Mouse (Mus musculus) spleen, postnatal 4 days (tissue): ENCODE results near the gene Smarca4.
A peak's percentile ranks its signal among the peaks of the same experiment; 100 is the strongest.
"Not testable (repeated sequence)": the region's sequence is repeated elsewhere in the genome, so short reads cannot be mapped to it uniquely, and the experiment has no call there.

ENCODE experiments used
- DNase-seq, 2 experiments: peaks; one replicate each; pipeline ENCODE4 v3.0.0; 2022; ENCODE audit warnings: low spot score in 2 of 2

Gene Smarca4

DNA sequence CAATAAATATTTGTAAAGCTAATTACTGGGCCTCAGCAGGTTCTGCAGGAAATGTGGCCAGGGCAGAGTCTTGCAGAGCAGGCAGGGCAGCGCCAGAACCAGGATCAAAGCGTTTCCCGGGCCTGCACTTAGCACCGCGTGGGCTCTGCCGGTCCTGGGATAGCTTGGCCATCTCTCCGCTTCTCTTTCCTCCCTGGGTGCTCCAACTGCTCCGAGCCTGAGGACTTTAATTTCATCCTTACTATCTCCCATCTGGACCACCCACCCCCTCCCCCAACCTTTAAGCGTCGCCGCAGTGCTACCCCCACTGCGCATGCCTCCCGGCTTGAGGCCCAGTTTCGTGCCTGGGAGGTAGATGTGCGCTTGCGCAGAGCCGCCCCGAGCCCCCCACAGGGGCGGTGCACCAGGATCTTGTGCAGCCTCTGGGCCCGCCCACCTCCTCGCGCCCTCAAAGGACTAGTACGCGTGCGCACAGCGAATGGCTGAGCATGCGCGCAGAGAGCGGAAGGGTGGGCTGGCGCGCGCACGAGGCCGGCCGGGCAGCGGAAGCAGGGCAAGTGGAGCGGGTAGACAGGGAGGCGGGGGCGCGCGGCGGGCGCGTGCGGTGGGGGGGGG, at the start of gene Smarca4:
Gene Smarca4, plus strand, starts transcription at position 553 of the 615 bp plus-strand sequence.
- DNase-seq = peak; percentile 98 to 99

DNA sequence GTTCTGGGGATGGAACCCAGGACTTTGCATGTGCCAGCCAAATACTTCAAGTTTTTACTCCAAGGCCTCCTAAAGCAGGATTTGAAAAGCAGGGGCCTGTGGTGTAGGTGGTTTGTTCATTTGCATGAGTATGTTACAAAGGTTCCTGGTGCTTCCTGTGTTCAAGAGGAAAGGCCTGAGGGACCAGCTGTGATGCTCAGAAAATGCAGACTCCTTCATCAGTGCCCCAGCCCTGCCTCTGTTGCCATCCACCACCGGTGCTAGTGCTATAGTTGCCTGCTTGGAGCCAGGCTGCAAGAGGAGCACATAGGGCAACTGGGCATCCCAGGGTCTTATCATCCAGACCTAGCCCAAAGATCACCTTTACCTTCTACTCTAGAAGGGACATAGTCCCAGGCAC, 49.4 kb upstream of the Smarca4 start:
- no peak for DNase-seq

DNA sequence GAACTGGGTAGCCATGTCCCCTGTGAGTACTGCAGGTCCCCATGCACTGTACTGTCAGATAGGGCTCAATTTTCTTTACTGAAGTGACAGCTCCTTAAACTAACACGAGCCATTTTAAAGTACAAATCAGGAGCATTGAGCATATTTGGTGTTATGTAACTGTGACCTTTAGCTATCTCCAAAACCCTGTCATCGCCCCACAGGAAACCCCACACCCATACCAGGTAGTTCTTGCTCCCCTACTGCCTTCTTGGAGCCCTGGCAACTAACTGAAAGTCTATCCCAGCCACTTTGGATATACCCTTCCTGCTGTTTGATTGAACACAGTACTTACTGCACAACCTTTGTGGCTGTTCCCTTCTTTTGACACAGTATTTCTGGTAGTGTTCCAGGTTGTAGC, 48.9 kb upstream of the Smarca4 start:
- DNase-seq = no peak

DNA sequence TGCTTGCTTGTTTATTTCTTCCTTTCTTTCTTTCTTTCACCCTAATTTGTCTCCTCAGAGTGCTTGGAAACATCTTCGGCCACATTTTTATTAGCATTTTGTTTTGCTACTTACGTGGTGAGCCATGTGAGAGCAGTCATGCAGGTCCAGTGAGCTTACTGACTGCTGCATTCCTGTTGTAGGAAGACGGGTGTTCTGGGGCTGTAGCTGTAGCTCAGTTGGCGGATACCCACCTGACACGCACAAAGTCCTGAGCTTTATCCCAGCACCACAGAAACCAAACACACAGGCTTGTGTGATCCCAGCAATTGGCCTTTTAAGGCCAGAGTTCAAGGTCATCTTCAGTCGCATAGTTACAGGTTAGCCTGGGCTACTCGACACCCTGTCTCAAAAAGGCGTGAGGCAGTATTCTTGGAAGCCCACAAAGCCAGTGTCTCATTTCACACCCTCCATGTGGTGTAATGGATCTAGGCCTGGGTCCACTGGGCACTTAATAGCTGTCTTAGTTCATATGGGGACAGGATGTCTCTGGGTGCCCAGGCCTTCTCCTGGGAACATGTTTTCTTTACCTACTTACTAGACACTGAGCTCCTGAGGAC, 47.2 kb upstream of the Smarca4 start:
- no peak for DNase-seq

DNA sequence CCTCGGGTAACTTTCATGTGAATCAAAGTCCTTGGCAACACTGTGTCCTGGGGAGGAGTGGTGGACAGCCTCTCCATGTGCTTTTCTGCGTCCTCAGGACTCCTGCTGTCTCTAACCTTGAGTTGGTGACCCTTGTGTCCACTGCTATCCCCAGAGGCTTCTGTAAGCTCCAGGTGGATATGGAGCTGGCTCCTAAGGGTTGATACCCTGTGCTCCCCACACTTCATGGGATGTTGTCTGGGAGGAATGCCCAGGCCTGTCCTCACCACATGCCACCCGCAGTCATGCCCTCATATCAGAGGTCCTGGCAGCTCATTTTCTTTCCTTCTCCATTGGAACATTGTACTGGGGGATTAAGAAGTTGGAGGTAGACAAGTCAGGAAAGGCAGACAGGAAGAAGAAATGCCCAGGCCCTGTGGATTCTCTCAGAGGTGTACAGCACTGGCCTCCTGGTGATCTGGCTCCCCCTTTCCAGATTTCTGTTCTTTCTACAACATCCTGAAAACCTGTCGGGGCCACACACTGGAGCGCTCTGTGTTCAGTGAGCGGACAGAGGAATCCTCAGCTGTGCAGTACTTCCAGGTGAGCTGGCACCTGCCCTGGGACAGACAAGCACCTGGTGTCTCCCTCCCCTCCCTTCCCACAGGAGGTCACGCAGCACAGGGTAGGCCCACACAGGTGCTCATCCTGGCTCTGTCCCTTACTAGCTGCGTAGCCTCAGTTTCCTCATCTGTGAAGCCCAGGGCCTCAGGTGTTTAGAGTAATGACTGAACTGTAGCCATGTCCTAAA, 41.8 kb upstream of the Smarca4 start:
- DNase-seq = no peak

DNA sequence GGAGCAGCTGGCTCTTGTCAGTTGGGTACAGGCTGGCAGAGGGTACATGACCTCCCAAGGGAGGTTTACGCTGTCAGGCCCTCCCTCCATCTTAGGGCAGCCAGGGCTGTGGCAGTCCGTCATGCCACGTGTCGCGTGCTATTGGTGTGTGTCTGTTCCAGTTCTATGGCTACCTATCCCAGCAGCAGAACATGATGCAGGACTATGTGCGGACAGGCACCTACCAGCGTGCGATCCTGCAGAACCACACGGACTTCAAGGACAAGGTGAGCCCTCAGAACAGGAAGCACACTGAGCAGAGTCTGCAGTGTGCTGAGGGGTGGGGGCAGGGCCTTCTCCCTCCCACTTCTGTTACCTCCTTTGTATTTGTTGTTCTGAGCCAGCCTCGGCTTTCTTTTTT, 40.7 kb upstream of the Smarca4 start:
- DNase-seq = no peak

DNA sequence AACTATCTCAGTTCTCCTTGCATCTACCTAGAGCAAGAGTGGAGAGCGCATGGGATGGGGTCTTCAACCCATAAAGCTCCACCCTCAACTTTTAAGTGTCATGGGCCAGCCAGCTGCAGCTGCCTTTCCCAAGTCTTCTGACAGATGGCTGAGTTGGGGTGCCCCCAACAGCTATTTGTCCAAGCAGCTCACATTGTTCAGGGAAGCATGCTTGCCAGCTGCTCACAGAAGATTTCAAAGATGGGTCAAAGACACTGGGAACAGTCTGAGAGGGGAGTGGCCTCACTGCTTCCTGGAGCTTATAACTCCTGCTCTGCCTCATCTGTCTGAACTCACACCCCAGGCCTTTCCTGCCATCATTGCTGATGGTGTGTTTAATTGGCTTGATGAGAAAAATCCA, 39.7 kb upstream of the Smarca4 start:
- no peak for DNase-seq

DNA sequence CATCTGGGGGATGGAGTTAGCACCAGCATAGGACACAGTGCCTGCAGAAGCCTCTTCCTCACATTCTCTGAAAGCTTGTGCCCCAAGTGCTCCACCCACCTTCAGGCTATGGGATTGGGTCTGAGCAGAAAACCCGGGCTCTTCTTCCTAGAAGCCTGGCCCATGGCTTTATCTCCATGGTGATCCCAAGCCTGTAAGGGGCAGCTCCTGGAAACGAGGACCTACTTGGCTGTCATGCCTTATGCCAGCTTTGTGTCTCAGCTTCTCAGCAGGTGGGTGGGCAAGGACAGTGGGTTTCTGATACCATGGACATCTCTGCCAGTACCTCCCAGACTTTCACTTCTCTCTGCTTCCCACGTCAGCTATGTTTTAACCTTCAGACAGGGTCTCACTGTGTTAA, 37.7 kb upstream of the Smarca4 start:
- no peak for DNase-seq

DNA sequence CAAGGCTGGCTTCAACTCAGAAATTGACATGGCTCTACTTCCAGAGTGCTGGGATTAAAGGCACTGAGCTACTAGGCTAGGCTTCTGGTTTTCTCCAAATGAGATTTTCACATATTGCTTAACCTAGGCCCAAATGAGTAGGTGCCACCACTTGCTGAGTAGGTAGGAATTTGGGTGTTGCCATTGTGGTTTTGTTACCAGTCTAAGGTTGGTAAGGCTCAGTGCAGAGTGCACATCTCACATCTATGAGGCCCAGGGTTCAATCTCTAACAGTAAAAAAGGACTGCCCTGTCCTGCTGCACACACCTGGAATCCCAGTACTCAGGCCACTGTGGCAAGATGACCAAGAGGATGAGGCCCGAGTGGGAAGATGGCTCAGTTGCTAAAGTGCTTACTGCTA, 30.6 kb upstream of the Smarca4 start:
- no peak for DNase-seq

DNA sequence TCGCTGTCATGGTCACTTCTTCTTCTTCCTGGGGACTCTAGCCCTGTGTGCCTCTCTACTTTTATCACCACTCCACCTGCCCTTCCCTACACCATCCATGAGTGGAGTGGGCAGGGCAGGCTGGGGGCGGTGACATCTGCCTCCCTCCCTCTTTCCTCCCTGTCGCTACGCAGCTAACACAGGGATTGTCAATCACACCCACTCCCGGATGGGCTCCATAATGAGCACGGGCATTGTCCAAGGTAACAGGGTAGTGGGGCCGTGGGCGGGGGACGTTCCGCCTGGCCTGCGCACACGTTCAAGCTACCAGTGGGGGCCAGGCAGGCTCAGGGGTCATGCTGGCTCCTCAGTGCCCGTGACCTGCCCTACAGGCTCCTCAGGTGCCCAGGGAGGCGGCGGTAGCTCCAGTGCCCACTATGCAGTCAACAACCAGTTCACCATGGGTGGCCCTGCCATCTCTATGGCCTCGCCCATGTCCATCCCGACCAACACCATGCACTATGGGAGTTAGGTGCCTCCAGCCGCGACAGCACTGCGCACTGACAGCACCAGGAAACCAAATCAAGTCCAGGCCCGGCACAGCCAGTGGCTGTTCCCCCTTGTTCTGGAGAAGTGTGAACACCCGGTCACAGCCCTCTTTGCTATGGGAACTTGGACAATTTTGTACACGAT, 28.2 kb upstream of the Smarca4 start:
- DNase-seq = no peak

DNA sequence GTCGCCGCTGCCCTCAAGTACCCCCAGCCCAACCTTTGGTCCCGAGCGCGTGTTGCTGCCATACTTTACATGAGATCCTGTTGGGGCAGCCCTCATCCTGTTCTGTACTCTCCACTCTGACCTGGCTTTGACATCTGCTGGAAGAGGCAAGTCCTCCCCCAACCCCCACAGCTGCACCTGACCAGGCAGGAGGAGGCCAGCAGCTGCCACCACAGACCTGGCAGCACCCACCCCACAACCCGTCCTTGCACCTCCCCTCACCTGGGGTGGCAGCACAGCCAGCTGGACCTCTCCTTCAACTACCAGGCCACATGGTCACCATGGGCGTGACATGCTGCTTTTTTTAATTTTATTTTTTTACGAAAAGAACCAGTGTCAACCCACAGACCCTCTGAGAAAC, 27.6 kb upstream of the Smarca4 start:
- DNase-seq = no peak

DNA sequence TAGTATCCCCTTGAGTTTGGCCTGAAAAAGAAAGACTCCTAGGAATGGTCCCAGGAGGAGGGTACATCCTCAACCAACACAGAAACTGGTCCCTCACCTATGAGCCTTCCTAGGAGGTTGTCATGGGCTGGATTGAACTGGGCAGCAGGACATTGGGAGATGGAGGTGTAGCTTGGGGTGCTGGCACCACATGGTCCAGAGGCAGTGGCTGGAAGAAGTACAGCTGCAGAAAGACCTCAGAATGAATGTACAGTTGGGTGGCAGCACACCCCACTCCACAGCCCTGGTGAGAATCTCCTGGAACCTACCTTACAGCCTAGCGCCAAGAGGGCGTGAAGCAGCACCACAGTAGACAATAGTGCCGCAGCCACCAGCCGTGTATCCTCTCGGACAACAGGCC, 26.4 kb upstream of the Smarca4 start:
- DNase-seq = no peak

DNA sequence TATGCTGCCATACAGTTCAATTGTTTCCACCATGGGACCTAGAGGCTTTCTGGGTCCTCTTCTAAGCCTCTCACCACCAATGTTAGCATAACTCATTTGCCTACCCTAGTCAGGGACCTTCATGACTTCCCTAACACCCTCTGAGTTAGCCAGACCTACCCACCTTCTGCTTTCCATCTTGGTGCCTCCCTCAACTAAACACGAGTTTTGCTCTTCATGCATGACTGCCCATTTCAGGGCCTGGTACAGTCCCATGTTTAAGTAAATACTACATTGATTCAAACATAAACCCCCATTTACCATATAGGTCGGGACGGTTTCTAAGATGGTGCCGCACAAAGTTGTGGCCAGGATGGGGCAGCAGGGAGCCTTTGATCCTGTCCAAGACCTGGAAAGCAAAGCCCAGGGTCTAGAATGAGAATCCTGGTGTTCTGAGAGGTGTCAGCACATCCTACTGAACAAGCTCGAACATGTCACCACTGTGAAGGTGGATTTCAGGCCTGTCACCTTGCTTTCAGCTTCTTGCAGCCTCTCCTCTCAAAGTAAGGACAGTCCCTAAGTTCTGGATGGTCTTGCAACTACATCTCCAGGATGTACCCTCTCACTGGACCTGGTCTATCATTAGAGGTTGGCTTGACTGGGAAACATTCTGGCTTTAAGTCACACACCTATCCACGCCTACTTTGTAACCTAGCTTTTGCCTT, 24.7 kb upstream of the Smarca4 start:
- no peak for DNase-seq

DNA sequence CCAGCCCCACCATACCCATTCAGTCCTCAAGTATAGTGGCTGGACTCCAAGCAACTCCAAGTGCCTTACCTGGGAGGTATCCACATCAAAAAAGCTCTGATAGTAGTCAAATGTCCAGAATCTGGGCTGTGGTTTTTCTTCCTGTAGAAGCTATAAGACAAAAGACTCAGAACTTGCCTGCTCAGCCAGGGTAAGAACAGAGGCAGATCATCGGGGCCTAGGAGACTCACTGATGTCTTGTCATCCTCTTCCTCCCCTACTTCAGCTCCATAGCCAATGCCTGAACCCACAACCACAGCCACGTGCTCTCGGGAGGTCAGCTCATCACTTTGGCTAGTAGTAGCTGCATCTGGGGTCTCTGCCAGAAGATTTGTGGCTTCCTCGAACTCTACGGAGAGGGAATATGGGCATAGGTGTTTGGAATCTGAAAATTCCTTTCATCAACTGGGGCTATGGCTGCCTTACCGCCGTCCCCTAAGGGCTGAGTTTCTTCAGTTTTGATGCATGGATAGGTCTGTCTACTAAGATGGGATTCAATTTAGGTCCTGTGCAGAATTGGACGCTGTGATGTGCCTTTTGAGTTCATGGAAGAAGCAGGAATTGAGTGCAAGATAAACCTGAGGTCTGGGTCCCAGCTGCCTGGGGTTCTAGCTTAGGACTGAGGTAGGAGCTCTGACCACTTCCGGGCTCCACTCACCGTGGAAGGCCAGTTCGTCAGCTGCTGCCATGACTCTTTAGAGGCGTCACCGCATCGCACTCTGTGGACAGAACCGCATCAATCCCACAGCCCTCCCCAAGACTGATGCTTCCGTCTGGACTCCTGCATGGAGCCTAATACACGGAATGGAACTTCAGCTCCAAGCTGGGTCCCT, 23.9 kb upstream of the Smarca4 start:
- no peak for DNase-seq

DNA sequence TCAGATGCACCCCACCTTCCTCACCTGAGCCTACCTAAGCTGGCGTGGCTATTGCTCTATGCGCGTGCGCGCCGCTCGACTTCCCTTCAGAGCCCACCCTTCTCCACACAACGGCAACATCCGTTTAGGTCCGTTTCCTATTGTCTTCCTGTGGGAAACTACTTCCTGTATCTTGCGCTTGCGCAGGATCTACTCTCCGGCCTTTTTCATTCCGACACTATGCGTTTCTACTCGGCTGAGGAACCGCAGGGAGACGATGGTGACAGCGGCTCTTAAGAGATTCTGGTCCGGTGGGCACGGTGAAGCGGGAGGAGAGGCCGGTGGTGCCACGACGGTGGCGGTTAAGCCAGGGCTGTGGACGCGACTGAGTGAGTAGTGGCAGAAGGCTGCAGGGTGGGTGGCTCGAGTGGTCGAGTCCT, 23.3 kb upstream of the Smarca4 start, which contains the start of the genes Timm29 and Yipf2:
Gene Timm29, plus strand, starts transcription at position 20 of the 419 bp plus-strand sequence.
Gene Yipf2, minus strand, starts transcription at position 126 of the 419 bp plus-strand sequence.
- peak; percentile 85 to 90 for DNase-seq

DNA sequence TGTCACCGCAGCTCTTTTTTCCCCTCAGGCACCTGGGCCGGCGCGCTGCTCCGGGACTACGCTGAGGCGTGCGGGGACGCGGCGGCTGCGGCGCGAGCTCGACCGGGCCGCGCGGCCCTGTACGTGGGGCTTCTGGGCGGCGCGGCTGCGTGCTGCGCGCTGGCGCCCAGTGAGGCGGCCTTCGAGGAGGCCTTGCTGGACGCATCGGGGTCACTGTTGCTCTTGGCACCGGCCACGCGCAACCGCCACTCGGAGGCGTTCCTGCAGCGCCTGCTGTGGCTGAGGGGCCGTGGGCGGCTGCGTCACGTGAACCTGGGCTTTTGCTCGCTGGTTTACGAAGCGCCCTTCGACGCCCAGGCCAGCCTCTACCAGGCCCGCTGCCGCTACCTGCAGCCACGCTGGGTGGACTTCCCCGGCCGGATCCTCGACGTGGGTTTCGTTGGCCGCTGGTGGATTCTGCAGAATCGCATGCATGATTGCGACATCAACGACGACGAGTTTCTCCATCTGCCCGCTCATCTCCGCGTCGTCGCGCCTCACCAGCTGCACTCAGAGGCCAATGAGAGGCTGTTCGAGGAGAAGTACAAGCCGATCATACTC, 22.7 kb upstream of the Smarca4 start:
- DNase-seq = peak; percentile 47 to 80

DNA sequence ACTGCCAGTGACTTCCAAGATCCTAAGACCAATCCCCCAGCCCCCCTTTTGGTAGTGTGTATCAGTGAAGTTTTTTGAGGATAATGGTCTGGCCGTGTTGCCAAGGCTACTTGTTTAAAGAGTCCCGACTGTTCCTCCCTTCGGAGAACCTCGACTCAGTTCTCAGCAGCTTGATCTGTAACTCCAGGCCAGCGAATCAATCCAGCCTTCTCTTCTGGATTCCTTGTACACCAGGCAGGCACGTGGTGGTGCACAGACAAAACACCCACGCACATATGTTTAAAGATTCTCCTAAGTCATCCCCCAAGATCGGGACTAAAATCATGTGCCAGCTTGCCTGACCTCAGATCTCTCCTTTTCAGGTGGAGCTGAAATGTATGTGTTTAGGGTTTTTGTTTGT, 21.6 kb upstream of the Smarca4 start:
- not testable (repeated sequence) for DNase-seq

DNA sequence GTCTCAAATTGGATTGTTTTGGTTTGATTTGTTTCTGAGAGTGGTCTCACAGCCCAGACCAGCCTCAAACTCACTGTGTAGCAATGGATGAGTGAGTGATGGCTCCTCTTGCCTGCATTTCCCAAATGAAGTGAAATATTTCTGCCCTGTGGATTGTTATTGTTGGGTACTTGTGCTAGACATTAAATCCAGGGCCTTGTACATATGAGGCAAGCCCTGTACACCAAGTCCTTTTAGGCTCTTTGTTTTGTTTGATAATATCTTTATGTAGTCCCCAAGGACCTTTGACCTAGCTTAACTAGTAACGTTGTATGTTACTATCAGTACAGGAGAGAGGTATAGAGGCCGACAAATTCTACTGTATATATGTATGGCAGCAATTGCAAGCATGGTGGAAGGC, 21.1 kb upstream of the Smarca4 start:
- no peak for DNase-seq

DNA sequence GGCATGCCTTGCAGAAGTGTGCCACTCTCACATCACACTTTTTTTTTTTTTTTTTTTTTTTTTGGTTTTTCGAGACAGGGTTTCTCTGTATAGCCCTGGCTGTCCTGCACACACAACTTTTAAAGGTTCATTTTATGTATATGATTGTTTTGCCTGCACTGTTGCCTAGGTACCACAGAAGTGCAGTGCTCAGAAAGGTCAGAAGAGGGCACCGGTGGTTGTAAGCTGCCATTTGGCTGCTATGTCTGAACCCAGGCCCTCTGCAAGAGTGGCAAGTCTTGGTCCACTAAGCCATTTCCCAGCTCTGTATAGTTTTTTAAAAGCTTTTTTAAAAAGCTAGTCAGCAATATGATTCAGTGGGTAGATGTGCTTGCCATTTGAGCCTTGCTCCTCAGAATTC, 17.8 kb upstream of the Smarca4 start:
- DNase-seq = peak in 1 of 2 experiments; percentile 43

DNA sequence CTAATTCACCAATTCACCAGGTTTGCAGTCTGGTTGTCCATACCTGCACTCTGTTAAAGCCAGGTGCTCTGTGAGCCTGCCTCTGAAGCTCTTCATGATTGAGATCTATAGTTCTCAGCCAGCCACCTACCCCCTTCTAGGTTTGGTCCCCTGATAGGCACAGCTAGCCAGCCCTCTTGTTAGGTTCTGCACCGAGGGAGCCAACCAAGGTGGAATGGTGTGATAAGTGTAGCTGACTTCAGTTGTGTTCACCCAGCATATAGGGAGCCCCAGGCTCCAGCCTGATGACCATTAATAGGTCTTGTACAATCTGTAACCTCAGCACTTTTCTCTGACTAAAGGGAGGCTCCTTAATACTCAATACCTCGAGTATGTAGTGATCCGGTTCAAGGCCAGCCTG, 15.8 kb upstream of the Smarca4 start:
- no peak for DNase-seq
